8 mouse cellular contexts compared by ENCODE assay signal in the genomic region with DNA sequence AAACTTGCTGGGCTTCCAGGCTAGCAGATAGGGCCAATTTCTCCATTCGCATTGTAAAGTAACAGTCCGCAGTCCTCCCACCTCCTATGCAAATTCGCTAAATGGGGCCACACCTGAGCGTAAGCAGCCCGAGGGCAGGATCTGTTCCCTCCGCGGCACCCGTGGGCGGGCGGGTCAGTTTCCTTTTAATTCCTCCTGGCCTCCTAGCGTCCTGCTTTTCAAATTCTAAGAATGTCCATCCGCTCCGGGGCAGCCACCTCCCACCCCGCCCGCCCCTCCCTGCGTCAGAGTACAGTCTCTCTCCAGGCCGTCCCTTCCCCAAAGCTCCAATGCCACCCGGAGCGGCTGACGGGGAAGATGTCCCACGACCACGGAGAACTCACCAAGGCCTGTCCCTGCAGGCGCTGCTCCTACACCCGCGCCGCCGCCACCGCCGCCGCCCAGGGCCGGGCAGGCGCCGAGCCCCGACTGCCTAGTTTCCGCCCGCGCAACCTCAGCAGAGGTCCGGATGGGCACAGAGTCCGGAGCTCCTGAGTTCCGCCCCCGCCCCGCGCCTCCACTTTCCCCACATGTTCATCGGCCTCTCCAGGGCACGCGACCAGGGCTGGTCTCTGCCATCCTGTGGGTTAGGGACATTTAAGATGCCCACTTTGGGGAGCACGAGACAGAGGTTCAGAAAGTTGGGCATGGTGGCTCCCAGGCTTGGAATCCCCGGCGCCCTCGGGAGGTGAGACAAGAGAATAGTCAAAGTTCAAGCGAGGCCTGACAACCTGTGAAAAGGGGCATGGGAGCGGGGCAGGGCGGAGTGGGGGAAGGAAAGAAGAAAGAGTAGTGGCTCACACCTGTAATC. TPM values are rescaled to one million over a fixed set of nuclear protein-coding genes. Genes with fewer than 3 reads are reported as not detected.
A peak's percentile ranks its signal among the peaks of the same experiment; 100 is the strongest.
DNase-seq lines count a peak whose midpoint lies in the region; ATAC-seq and TF ChIP-seq lines count a peak whose summit lies in the region.

No protein-coding gene starts in this region.

- peak overlapping the region; percentile 91 for H3ac ChIP-seq in myocyte (ENCODE audit: control insufficient read depth, insufficient read length)

- peak; percentile 87 for TF ChIP-seq POLR2A in myocyte (IDR thresholded peaks at IDR 0.05; ENCODE audit: insufficient read length, low read depth)

- peaks cover 23% of the 10 kb centered on the region for H3K27me3 ChIP-seq in embryonic facial prominence, embryonic 14.5 days (replicated peaks; ENCODE audit: control insufficient read depth, insufficient read depth, low read length)
- peaks cover 40% of the 10 kb centered on the region for H3K27me3 ChIP-seq in heart, embryonic 10.5 days (ENCODE audit: insufficient read depth, poor library complexity, severe bottlenecking)
- H3K27me3 ChIP-seq in kidney, embryonic 15.5 days, result peaks cover 35% of the 10 kb centered on the region
- H3K27me3 ChIP-seq in liver, embryonic 11.5 days (replicated peaks; ENCODE audit: control insufficient read depth, insufficient read depth, low read length), result 0 out of 2 replicates have a peak, but pooled peaks cover 8% of the 10 kb centered on the region
- no peaks in the 10 kb centered on the region for H3K27me3 ChIP-seq in myocyte (ENCODE audit: control insufficient read depth, insufficient read depth, insufficient read length)

- H3K4me3 ChIP-seq in embryonic facial prominence, embryonic 14.5 days (ENCODE audit: low read depth, low read length), result peak overlapping the region; percentile 76
- H3K4me3 ChIP-seq in heart, embryonic 10.5 days, result peak overlapping the region; percentile 75
- peak overlapping the region; percentile 75 for H3K4me3 ChIP-seq in kidney, embryonic 15.5 days (replicated peaks)
- peak overlapping the region; percentile 85 for H3K4me3 ChIP-seq in liver, embryonic 11.5 days (ENCODE audit: low read depth, low read length)
- peak overlapping the region; percentile 82 for H3K4me3 ChIP-seq in myocyte

- peaks cover 25% of the 10 kb centered on the region for H3K4me1 ChIP-seq in embryonic facial prominence, embryonic 14.5 days (ENCODE audit: control insufficient read depth, insufficient read depth, low read length)
- H3K4me1 ChIP-seq in heart, embryonic 10.5 days, result peaks cover 35% of the 10 kb centered on the region
- H3K4me1 ChIP-seq in kidney, embryonic 15.5 days, result peaks cover 37% of the 10 kb centered on the region
- H3K4me1 ChIP-seq in liver, embryonic 11.5 days (replicated peaks; ENCODE audit: control insufficient read depth, insufficient read depth, low read length), result peaks cover 34% of the 10 kb centered on the region

- no peaks in the 10 kb centered on the region for H3K9me3 ChIP-seq in embryonic facial prominence, embryonic 14.5 days (ENCODE audit: control insufficient read depth, low read length)
- no peaks in the 10 kb centered on the region for H3K9me3 ChIP-seq in heart, embryonic 10.5 days
- no peaks in the 10 kb centered on the region for H3K9me3 ChIP-seq in kidney, embryonic 15.5 days (replicated peaks)
- H3K9me3 ChIP-seq in liver, embryonic 11.5 days (ENCODE audit: control insufficient read depth, low read length), result no peaks in the 10 kb centered on the region

- H3K9ac ChIP-seq in embryonic facial prominence, embryonic 14.5 days (ENCODE audit: low read depth, low read length), result peak overlapping the region; percentile 85
- peak overlapping the region; percentile 75 for H3K9ac ChIP-seq in kidney, embryonic 15.5 days
- peak overlapping the region; percentile 90 for H3K9ac ChIP-seq in liver, embryonic 11.5 days (ENCODE audit: low read depth, low read length)

- peak; percentile 90 for ATAC-seq in embryonic facial prominence, embryonic 14.5 days (ENCODE audit: low read depth)
- ATAC-seq in kidney, embryonic 15.5 days (replicated peaks; ENCODE audit: low FRiP score), result peak; percentile 80
- ATAC-seq in liver, embryonic 11.5 days (replicated peaks; ENCODE audit: low FRiP score), result peak; percentile 85

- H3K4me2 ChIP-seq in embryonic facial prominence, embryonic 14.5 days (ENCODE audit: low read depth, low read length), result peak overlapping the region; percentile 85
- peak overlapping the region; percentile 74 for H3K4me2 ChIP-seq in kidney, embryonic 15.5 days
- peak overlapping the region; percentile 89 for H3K4me2 ChIP-seq in liver, embryonic 11.5 days
- H3K4me2 ChIP-seq in myocyte (ENCODE audit: low read depth), result peak overlapping the region; percentile 95

- under 1% methylated on average over 37 of the region's 53 CpGs for WGBS in embryonic facial prominence, embryonic 14.5 days
- WGBS in heart, embryonic 10.5 days, result 1% methylated on average over 53 of the region's 53 CpGs
- WGBS in kidney, embryonic 15.5 days, result 1% methylated on average over 53 of the region's 53 CpGs
- WGBS in liver, embryonic 11.5 days, result under 1% methylated on average over 52 of the region's 53 CpGs

- H3K79me2 ChIP-seq in myocyte (ENCODE audit: control insufficient read depth, insufficient read depth), result peaks cover 43% of the 10 kb centered on the region

- peak overlapping the region; percentile 76 for H3K27ac ChIP-seq in embryonic facial prominence, embryonic 14.5 days (replicated peaks; ENCODE audit: low read depth, low read length)
- peak overlapping the region; percentile 90 for H3K27ac ChIP-seq in heart, embryonic 10.5 days
- H3K27ac ChIP-seq in kidney, embryonic 15.5 days, result peak overlapping the region; percentile 94
- H3K27ac ChIP-seq in liver, embryonic 11.5 days (ENCODE audit: low read depth, low read length), result peak overlapping the region; percentile 85

- peaks cover 14% of the 10 kb centered on the region for H3K36me3 ChIP-seq in embryonic facial prominence, embryonic 14.5 days (ENCODE audit: control insufficient read depth, insufficient read depth, low read length)
- H3K36me3 ChIP-seq in heart, embryonic 10.5 days, result peaks cover 28% of the 10 kb centered on the region
- H3K36me3 ChIP-seq in kidney, embryonic 15.5 days, result peaks cover 26% of the 10 kb centered on the region
- H3K36me3 ChIP-seq in liver, embryonic 11.5 days (ENCODE audit: control insufficient read depth, insufficient read depth, low read length), result peaks cover 9% of the 10 kb centered on the region; the same call in 1 of the 2 replicates
- peaks cover 8% of the 10 kb centered on the region for H3K36me3 ChIP-seq in myocyte (ENCODE audit: control insufficient read depth, insufficient read depth)

- DNase-seq in 416B (ENCODE audit: low read depth), result peak; percentile 85
- peak; percentile 75 to 80 for DNase-seq in adrenal gland, postnatal 4 days (ENCODE audit: low spot score in 2 of 2)
- DNase-seq in embryonic facial prominence, embryonic 14.5 days (ENCODE audit: low spot score), result peak; percentile 76
- peak; percentile 93 for DNase-seq in heart, embryonic 10.5 days (ENCODE audit: low spot score)
- DNase-seq in liver, embryonic 11.5 days (ENCODE audit: low spot score), result peak; percentile 92
- peak; percentile 86 to 95 for DNase-seq in spleen, postnatal 4 days (ENCODE audit: low spot score in 2 of 2)

TF ChIP-seq in myocyte, 11 proteins besides CTCF, POLR2A, EP300 and RAD21:
- TF ChIP-seq POLR2AphosphoS2 (IDR thresholded peaks at IDR 0.05; ENCODE audit: insufficient read length, low read depth) (peak; percentile 87), MYOG (IDR thresholded peaks at IDR 0.05; ENCODE audit: control insufficient read depth in 1 of 3, insufficient read depth in 1 of 3, insufficient read length in 2 of 3, low read depth in 2 of 3) (no peak)

RNA-seq across cellular contexts. Expression of a gene that starts 3.9 kb away (rescaled TPM):
- under 1 TPM; 0.25 to 0.39 TPM for total RNA-seq in adrenal gland, postnatal 4 days (2021)
- 0.48 and 1.2 TPM in 2 replicates for polyA plus RNA-seq in embryonic facial prominence, embryonic 14.5 days (2014; fragmentation: Nextera tagmentation; extraction: Ambion mirVana)
- polyA plus RNA-seq in heart, embryonic 10.5 days (2016; fragmentation: Nextera tagmentation; extraction: Ambion mirVana), result 0.41 and 0.69 TPM in 2 replicates
- 0.55 and 0.66 TPM in 2 replicates for polyA plus RNA-seq in kidney, embryonic 15.5 days (2015; fragmentation: Nextera tagmentation; extraction: Ambion mirVana)
- 2.3 and 2.4 TPM in 2 replicates for polyA plus RNA-seq in liver, embryonic 11.5 days (2014; fragmentation: Nextera tagmentation; extraction: Ambion mirVana)
- 1.5 TPM for polyA plus RNA-seq in myocyte (2012; fragmentation: generic; extraction: Trizol)

RNA-seq across cellular contexts. Expression of a gene that starts 4.2 kb away (rescaled TPM):
- total RNA-seq in adrenal gland, postnatal 4 days (2021), result 10 to 100 TPM; 67.0 to 68.8 TPM
- polyA plus RNA-seq in embryonic facial prominence, embryonic 14.5 days (2014; fragmentation: Nextera tagmentation; extraction: Ambion mirVana), result 142 and 151 TPM in 2 replicates
- polyA plus RNA-seq in heart, embryonic 10.5 days (2016; fragmentation: Nextera tagmentation; extraction: Ambion mirVana), result 149 and 182 TPM in 2 replicates
- 148 and 161 TPM in 2 replicates for polyA plus RNA-seq in kidney, embryonic 15.5 days (2015; fragmentation: Nextera tagmentation; extraction: Ambion mirVana)
- 133 and 142 TPM in 2 replicates for polyA plus RNA-seq in liver, embryonic 11.5 days (2014; fragmentation: Nextera tagmentation; extraction: Ambion mirVana)
- polyA plus RNA-seq in myocyte (2012; fragmentation: generic; extraction: Trizol), result 89.8 TPM

RNA-seq across cellular contexts. Expression of a gene that starts 10.3 kb away (rescaled TPM):
- total RNA-seq in adrenal gland, postnatal 4 days (2021), result 10 to 100 TPM; 66.7 to 67.1 TPM
- 4.9 and 5.7 TPM in 2 replicates for polyA plus RNA-seq in embryonic facial prominence, embryonic 14.5 days (2014; fragmentation: Nextera tagmentation; extraction: Ambion mirVana)
- polyA plus RNA-seq in heart, embryonic 10.5 days (2016; fragmentation: Nextera tagmentation; extraction: Ambion mirVana), result 17.9 and 30.0 TPM in 2 replicates
- 21.3 and 24.4 TPM in 2 replicates for polyA plus RNA-seq in kidney, embryonic 15.5 days (2015; fragmentation: Nextera tagmentation; extraction: Ambion mirVana)
- 2.9 and 3.1 TPM in 2 replicates for polyA plus RNA-seq in liver, embryonic 11.5 days (2014; fragmentation: Nextera tagmentation; extraction: Ambion mirVana)
- 48.4 TPM for polyA plus RNA-seq in myocyte (2012; fragmentation: generic; extraction: Trizol)

RNA-seq across cellular contexts. Expression of a gene that starts 31.1 kb away (rescaled TPM):
- 10 to 100 TPM; 74.3 to 79.6 TPM for total RNA-seq in adrenal gland, postnatal 4 days (2021)
- 36.0 and 47.5 TPM in 2 replicates for polyA plus RNA-seq in embryonic facial prominence, embryonic 14.5 days (2014; fragmentation: Nextera tagmentation; extraction: Ambion mirVana)
- 38.7 and 47.6 TPM in 2 replicates for polyA plus RNA-seq in heart, embryonic 10.5 days (2016; fragmentation: Nextera tagmentation; extraction: Ambion mirVana)
- polyA plus RNA-seq in kidney, embryonic 15.5 days (2015; fragmentation: Nextera tagmentation; extraction: Ambion mirVana), result 50.6 and 58.6 TPM in 2 replicates
- 33.4 and 45.5 TPM in 2 replicates for polyA plus RNA-seq in liver, embryonic 11.5 days (2014; fragmentation: Nextera tagmentation; extraction: Ambion mirVana)
- 14.8 TPM for polyA plus RNA-seq in myocyte (2012; fragmentation: generic; extraction: Trizol)

RNA-seq across cellular contexts. Expression of a gene that starts 55.5 kb away (rescaled TPM):
- total RNA-seq in adrenal gland, postnatal 4 days (2021), result under 1 TPM; 0.17 to 0.28 TPM
- 0.14 and 0.42 TPM in 2 replicates for polyA plus RNA-seq in embryonic facial prominence, embryonic 14.5 days (2014; fragmentation: Nextera tagmentation; extraction: Ambion mirVana)
- polyA plus RNA-seq in heart, embryonic 10.5 days (2016; fragmentation: Nextera tagmentation; extraction: Ambion mirVana), result 0.09 and 0.14 TPM in 2 replicates
- 0.10 and 0.15 TPM in 2 replicates for polyA plus RNA-seq in kidney, embryonic 15.5 days (2015; fragmentation: Nextera tagmentation; extraction: Ambion mirVana)
- not detected in 2 replicates for polyA plus RNA-seq in liver, embryonic 11.5 days (2014; fragmentation: Nextera tagmentation; extraction: Ambion mirVana)
- polyA plus RNA-seq in myocyte (2012; fragmentation: generic; extraction: Trizol), result 0.06 TPM

Comparison
In these comparisons a context has a peak if more than half of its experiments do, and no peak if none do; other contexts are left out.
1. Peak in every context shown above with its lines: DNase-seq, ATAC-seq, H3K4me3 ChIP-seq and H3K27ac ChIP-seq.